Mouse (Mus musculus): ENCODE data around the gene Tex14. TPM values are rescaled to one million over a fixed set of nuclear protein-coding genes. Genes with fewer than 3 reads are reported as not detected.

Gene Tex14
- total RNA-seq, 2 experiments from 2014 or later: 0.36 to 0.95 TPM

- DNase-seq: peak in 1 of 2 experiments; percentile 49
These were observed 188.1 kb downstream of the Tex14 start for GRCm38 (mm10) chr11:87592713-87593598.

- DNase-seq: peak; percentile 93 to 94
These were observed 190.5 kb downstream of the Tex14 start for GRCm38 (mm10) chr11:87595327-87595841.

DNA sequence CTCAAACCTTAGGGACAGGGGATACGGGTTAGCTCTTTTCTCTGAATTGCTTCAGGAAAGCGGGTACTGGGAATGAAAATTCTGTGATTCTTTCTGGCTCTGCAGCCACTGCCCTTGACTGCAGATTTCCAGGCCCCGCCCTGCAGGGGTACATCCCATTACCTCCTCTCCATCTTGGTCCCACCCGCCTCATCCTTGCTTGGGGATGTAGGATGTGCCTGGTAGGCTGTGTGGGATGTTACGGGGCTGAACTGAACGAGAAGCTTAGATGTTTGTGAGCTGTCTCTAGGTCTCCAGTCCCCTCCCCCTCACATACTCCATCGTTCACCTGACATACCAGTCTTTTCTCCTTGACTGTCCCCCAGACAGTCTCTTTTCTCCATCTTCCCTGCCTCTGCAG is 191.1 kb downstream of the Tex14 start:
- peak in 1 of 2 experiments; percentile 36 for DNase-seq

DNA sequence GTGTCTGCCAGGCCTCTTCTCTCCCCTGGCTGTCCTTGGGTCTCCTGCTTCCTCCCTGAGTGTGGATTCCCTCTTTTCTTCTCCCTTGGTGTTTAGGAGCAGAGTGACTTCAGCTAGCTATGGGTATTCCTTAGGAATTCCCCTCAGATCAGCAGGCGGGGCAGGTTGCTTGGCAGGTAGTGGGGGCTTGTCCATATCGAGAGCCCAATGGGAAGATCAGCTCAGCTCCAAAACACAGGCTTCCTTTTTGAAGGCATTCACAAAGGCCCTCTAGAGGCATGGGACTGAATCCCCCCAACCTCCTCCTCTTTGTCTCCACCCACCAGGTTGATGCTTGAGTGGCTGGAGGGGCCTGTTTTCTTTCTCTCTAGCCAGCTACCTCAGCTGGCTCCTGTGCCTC is 191.6 kb downstream of the Tex14 start:
- DNase-seq: no peak

DNA sequence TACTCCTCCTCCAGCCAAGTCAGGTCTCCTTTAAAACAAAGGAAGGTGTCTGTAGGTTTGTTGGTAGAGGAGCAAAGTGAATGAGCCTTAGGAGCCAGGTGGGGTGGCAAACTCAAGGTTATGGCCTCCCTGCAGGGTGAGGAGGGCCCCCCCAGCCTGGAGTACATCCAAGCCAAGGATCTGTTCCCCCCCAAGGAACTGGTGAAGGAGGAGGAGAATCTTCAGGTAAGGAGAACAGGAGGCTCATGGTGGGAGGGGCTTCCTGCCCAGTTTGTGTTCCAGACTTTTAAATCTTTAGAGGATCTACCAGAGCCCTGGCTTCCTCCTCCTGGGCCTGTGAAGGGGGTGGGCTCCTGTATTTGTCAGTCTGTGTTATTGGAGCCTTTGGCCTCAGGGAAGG is 192.2 kb downstream of the Tex14 start:
- no peak for DNase-seq

- peak in 1 of 2 experiments; percentile 31 for DNase-seq
These were observed 194.7 kb downstream of the Tex14 start for GRCm38 (mm10) chr11:87599395-87600089.

DNA sequence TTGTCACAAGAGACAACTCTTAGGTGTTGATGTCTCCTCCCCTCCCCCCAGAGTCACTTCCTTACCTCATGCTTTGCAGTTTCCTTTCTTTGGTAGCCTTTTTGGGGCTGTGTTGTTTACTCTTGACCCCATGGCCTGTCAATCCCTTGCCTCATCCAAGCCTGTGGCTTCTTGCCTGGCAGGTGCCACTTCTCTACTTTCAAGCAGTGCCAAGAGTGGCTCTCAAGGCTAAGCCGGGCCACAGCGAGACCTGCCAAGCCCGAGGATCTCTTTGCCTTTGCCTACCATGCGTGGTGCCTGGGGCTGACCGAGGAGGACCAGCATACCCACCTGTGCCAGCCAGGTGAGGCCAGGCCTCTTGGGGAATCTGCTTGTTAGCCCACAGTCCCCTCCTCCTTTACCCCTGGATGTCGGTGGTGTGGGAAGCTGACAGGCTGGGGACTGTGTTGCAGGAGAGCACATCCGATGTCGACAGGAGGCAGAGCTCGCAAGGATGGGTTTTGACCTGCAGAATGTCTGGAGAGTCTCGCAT is 195.5 kb downstream of the Tex14 start:
- DNase-seq: no peak

- no peak for DNase-seq
These were observed 197.4 kb downstream of the Tex14 start for GRCm38 (mm10) chr11:87602234-87602633.

GRCm38 (mm10) chr11:87603571-87603970 is 198.7 kb downstream of the Tex14 start:
- no peak for DNase-seq

Other genes starting within 250 kb of the Tex14 start
- gene Ppm1e, start 46.0 kb upstream of the Tex14 start, total RNA-seq (2021): 10 to 100 TPM; 22.2 to 26.7 TPM
- 1 to 10 TPM; 2.0 to 3.1 TPM for gene Rad51c, start 111 bp upstream of the Tex14 start, total RNA-seq (2021)
- not detected for gene Gm11492, start 161.6 kb downstream of the Tex14 start, total RNA-seq (2021)
- gene Sept4, start 163.8 kb downstream of the Tex14 start, total RNA-seq (2021): 10 to 100 TPM; 33.2 to 41.3 TPM
- gene Mtmr4, start 187.1 kb downstream of the Tex14 start, total RNA-seq (2021): 10 to 100 TPM; 26.1 to 31.4 TPM
- under 1 TPM in 1 of 2 experiments, not detected in 1; 0.13 TPM for gene Hsf5, start 212.1 kb downstream of the Tex14 start, total RNA-seq (2021)